Mouse (Mus musculus) ES-E14 (cell line): ENCODE measurements around the gene Bcl6b. TPM values are rescaled to one million over a fixed set of nuclear protein-coding genes. Genes with fewer than 3 reads are reported as not detected.

Experiments used
- DNase-seq: peaks from one replicate; pipeline ENCODE4 v3.0.0-alpha.2; 2013; ENCODE audit warnings: low read depth, low spot score
- H3K27ac ChIP-seq: 2 replicates; pipeline ENCODE4 v1.5.1; 2012; ENCODE audit warnings: low read depth, mild to moderate bottlenecking, low read length, moderate library complexity, mixed read lengths; ENCODE audit not compliant: poor library complexity, insufficient read depth, severe bottlenecking
- H3K36me3 ChIP-seq: 2 replicates; pipeline ENCODE4 v1.6.1; 2012; ENCODE audit warnings: mild to moderate bottlenecking, low read length, moderate library complexity, mixed read lengths; ENCODE audit not compliant: control insufficient read depth, poor library complexity, insufficient read depth, severe bottlenecking
- H3K4me1 ChIP-seq, 2 experiments: fragments of 150-350 bp in 1 of 2; sonication (generic) in 1 of 2; 2 replicates each; pipeline ENCODE4 v1.6.1; 2012; ENCODE audit warnings: low read length in 2 of 2, mild to moderate bottlenecking in 1 of 2, mixed read lengths in 1 of 2; ENCODE audit not compliant: control insufficient read depth in 2 of 2, insufficient read depth in 2 of 2, poor library complexity in 1 of 2
- H3K4me3 ChIP-seq, 2 experiments: fragments of 150-350 bp in 1 of 2; sonication (generic) in 1 of 2; 2 replicates each; pipeline ENCODE4 v1.5.1; 2012; ENCODE audit warnings: low read length in 2 of 2, low read depth in 1 of 2, mild to moderate bottlenecking in 1 of 2, mixed read lengths in 1 of 2; ENCODE audit not compliant: insufficient read depth in 1 of 2, poor library complexity in 1 of 2, severe bottlenecking in 1 of 2
- H3K9ac ChIP-seq: 2 replicates; pipeline ENCODE4 v1.6.1; 2012; ENCODE audit warnings: low read depth, mild to moderate bottlenecking, low read length, mixed read lengths; ENCODE audit not compliant: poor library complexity, insufficient read depth, severe bottlenecking
- H3K9me3 ChIP-seq: fragments of 150-350 bp; sonication (generic); 2 replicates; pipeline ENCODE4 v1.6.1; 2012; ENCODE audit warnings: low read depth, mild to moderate bottlenecking, low read length; ENCODE audit not compliant: control insufficient read depth, insufficient read depth
- CHD2 ChIP-seq: IDR thresholded peaks from 2 replicates; pipeline ENCODE4 v1.6.1; 2014; ENCODE audit warnings: mild to moderate bottlenecking, low read depth, low read length, inconsistent platforms
- HCFC1 ChIP-seq: IDR thresholded peaks from 2 replicates; pipeline ENCODE4 v1.6.1; 2012; ENCODE audit warnings: low read length, inconsistent platforms, borderline replicate concordance; ENCODE audit not compliant: insufficient read depth
- MAFK ChIP-seq: IDR thresholded peaks from 2 replicates; pipeline ENCODE4 v1.6.1; 2014; ENCODE audit warnings: mild to moderate bottlenecking, low read depth, low read length, inconsistent platforms; ENCODE audit not compliant: insufficient read depth
- ZC3H11A ChIP-seq: IDR thresholded peaks from 2 replicates; pipeline ENCODE4 v1.6.1; 2012; ENCODE audit warnings: low read depth, mild to moderate bottlenecking, inconsistent platforms, low read length, borderline replicate concordance
- ZNF384 ChIP-seq: IDR thresholded peaks from 2 replicates; pipeline ENCODE4 v1.6.1; 2012; ENCODE audit warnings: low read depth, low read length, inconsistent platforms
- in situ Hi-C, 2 experiments: fragments of 600-800 bp; cut with MboI; formaldehyde crosslinking; loops; one replicate each; pipeline ENCODE4 v1.15.1; 2025; ENCODE audit warnings: low sequenced_read_pairs in 2 of 2, inconsistent platforms in 1 of 2; ENCODE audit not compliant: unreplicated experiment in 2 of 2
- total RNA-seq: library from RNA; depleted of rRNA; stranded (reverse); fragments of 300-350 nt; gene quantifications from 2 replicates; pipeline ENCODE4 v1.2.3, GENCODE M21; 2012

Gene Bcl6b
- total RNA-seq, 1 experiment, result 5.2 TPM

DNA sequence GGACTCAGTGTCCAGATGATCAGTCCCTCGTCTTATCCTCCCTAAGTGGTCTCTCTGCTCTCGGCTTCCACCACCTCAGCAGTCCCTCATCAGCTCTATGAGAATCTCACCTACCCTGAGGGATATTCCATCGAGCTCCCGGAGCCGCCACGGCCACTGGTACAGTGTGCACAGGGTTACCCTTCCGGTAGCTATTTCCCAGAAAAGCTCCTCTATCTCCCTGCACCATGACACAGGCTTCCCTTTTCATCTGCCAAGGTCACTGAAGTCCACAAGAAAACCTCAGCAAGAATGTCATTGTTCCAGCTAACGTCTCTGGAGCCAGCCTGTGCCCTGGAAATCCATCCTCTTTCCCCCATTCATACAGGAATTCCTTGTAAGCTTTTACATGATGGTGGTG is 22.3 kb upstream of the Bcl6b start:
- Histone ChIP-seq H3K4me1 (peaks cover 2 to 11% of the 10 kb centered on the region in 2 experiments; a peak in 2 of 4 replicates), H3K36me3 (no peaks in the 10 kb centered on the region), H3K27ac (no peak overlapping the region), H3K4me3 (no peak overlapping the region), H3K9ac (no peak overlapping the region), H3K9me3 (no peaks in the 10 kb centered on the region)
- no peak for DNase-seq
- in situ Hi-C loops, result no loop called here
- TF ChIP-seq ZNF384 (no peak), MAFK (no peak), ZC3H11A (no peak), CHD2 (no peak), HCFC1 (no peak)

DNA sequence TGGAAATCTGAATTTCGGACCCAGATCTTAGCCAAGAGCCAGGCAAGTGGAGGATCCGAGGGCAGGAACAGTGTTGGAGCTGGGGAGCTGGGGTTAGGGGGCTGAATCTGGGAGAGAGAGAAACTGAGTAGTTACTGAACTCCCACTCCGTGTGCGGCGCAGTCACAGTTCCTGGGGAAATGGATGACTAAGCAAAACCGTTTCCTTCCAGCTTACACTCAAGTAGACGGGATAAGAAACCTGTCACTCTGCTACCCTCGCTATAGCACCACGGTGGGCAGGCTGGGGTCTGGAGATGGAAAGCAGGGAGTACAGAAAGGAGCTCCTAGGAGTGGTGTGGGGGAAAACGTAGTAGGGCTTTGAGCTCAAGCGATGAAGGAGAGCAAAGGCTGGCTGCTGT is 20.6 kb upstream of the Bcl6b start:
- Histone ChIP-seq H3K36me3 (no peaks in the 10 kb centered on the region), H3K4me3 (no peak overlapping the region), H3K9me3 (no peaks in the 10 kb centered on the region), H3K9ac (no peak overlapping the region), H3K27ac (no peak overlapping the region), H3K4me1 (peaks cover 3 to 12% of the 10 kb centered on the region in 2 experiments; a peak in 3 of 4 replicates)
- in situ Hi-C loops, result no loop called here
- peak; percentile 59 for TF ChIP-seq MAFK
- no peak for TF ChIP-seq CHD2
- no peak for TF ChIP-seq ZNF384
- DNase-seq, result no peak

DNA sequence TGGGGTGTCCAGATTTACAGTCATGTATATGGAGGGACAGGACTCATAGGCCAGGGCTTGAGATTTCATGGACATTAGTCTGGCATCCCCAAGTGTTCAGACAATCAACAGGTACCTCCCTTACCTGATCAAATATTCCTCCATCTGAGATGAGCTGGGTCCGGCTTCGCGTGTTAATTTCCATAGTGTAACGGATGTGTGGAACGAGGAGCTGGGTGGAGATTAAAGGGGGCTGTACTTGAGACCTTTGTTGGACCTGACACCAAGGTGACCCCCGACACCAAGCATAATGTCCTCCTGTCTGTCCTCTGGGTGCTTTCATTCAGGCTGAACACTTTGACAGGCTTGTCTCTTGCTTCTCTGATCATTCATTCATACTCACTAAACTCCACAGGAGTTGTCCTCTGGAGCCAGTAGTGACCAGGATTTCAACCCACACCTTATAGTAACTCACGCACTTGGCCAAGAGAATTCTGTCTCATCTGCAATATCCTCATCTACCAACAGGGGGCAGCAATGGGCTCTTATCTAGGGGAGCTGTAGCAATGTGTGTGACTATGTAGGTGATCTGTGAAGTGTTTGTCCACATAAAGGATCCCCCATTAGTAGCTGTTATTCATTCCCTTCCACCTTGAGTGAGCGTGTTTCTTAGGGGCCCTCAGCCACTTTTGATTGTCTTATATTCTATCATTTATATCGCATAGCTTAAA is 17.7 kb upstream of the Bcl6b start:
- Histone ChIP-seq H3K9me3 (no peaks in the 10 kb centered on the region), H3K27ac (no peak overlapping the region), H3K9ac (no peak overlapping the region), H3K4me3 (no peak overlapping the region), H3K4me1 (peaks cover 1 to 7% of the 10 kb centered on the region in 2 experiments; a peak in 2 of 4 replicates), H3K36me3 (no peaks in the 10 kb centered on the region)
- DNase-seq, result peak; percentile 68
- in situ Hi-C loops, result no loop called here
- TF ChIP-seq MAFK (peak; percentile 68; the same call in 1 of the 2 replicates), HCFC1 (no peak)

DNA sequence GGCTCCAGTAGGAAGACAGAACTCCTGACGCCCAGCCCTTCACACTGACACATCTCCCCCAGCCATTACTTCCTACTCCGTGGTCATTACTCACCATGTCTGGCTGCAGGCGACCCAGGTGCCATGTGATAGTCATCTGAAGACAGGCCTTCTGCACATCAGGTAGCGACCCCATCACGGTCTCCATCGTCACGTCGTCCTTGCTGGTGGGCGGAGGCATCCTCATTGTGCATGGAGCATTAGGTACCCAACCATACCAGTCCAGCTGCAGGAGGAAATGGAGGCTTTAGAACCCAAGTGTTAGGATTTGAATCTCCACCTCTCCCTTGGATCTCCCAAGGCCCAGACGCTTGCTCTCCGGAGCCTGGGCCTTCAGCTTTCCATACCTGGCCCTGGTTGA is 13.0 kb upstream of the Bcl6b start:
- H3K9me3 ChIP-seq, result no peaks in the 10 kb centered on the region

More for the DNA sequence above, 13.0 kb upstream of the Bcl6b start:
- TF ChIP-seq ZNF384 (no peak), ZC3H11A (no peak), HCFC1 (no peak), CHD2 (no peak), MAFK (no peak)
- Histone ChIP-seq H3K9ac (no peak overlapping the region), H3K4me1 (peaks cover 9 to 10% of the 10 kb centered on the region in 2 experiments; a peak in 3 of 4 replicates), H3K4me3 (no peak overlapping the region), H3K36me3 (peaks cover 3% of the 10 kb centered on the region; the same call in 1 of the 2 replicates), H3K27ac (no peak overlapping the region)
- in situ Hi-C loops, result no loop called here
- no peak for DNase-seq
